Mouse (Mus musculus): ENCODE measurements at regions not wholly inside any gene's neighbourhood (a gene's known extent, or its start where the extent isn't known, plus 50 kb on each side); places are given as distances from the start of the nearest gene placed in this dataset.

DNA sequence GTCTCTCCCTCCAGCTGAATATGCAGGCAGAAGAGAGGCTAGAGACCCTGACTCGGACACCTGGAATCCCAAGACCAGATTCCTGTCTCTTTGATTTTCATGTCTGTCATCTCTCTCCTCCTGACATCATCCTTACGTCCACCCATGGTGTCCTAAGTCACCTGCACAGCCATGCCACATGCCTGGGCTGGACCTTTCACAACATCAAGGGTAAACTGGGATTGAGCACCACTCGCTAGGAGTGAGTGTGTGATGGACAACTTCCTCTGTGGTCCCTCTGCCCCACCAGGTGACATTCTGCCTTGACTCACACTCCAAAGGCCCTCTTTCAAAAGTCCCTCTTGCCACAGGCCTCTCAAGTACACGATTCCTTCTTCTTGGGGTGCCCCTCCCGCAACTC, 244.1 kb downstream of the Bcl11b start:
- DNase-seq (ENCODE audit: low spot score) = no peak

DNA sequence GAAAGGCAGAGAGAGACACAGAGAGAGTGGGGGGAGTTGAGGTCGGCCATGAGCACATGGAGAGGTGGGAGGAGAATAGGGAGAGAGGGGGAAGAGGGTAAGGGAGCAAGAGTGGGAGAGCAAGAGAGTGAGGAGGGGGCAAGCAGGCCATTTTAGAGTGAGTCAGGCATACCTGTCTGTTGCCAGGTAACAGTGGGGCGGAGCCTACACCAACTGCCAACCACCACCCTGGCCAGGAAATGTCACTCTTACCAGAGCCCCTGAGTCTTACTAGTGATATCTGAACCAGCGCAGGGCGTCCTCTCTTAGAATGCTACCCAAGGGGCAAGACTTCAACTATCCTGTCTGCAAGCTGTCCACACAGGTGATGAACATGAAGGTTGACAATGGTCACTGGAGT, 243.5 kb downstream of the Bcl11b start:
- DNase-seq (ENCODE audit: low spot score) = no peak

- DNase-seq (ENCODE audit: low spot score) = no peak
Observed at GRCm38 (mm10) chr12:107762140-107762539, 241.3 kb downstream of the Bcl11b start.

- DNase-seq (ENCODE audit: low spot score) = no peak
Observed at GRCm38 (mm10) chr12:107769801-107770515, 233.4 kb downstream of the Bcl11b start.

DNA sequence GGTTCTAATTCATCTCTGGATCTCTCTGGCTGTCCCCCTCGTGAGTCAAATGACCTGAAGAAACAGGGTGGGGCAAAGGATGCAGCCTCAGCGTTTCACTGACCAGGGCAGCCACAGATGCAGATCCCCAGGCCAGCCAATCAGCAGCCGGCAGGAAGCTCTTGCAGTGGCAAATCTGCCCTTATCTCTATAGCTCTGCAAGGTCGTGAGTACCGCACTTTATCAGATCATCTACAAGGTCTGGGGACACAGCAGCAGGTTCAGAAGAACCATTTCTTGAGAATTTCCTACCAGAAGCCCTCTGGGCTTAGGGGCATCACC, 232.9 kb downstream of the Bcl11b start:
- DNase-seq (ENCODE audit: low spot score) = no peak

DNA sequence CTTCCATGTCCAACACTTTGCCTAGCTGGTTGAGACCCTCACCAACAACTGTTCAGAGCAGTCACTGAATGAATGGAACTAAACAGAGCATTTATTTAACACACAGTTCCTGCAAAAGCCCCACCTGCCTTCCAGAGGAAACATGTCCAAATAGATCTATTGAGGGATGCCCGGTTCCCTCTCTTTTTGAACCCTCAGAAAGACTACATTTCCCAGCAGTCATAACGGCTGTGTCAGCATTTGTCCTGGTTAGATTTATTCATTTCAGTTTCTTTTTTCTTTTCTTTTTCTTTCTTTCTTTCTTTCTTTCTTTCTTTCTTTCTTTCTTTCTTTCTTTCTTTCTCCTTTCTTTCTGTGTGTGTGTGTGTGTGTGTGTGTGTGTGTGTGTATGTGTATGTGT, 232.1 kb downstream of the Bcl11b start:
- DNase-seq (ENCODE audit: low spot score) = no peak

- DNase-seq (ENCODE audit: low spot score) = no peak
Observed at GRCm38 (mm10) chr12:107771809-107772208, 231.6 kb downstream of the Bcl11b start.

- no peak for DNase-seq (ENCODE audit: low spot score)
Observed at GRCm38 (mm10) chr12:107778046-107778445, 225.4 kb downstream of the Bcl11b start.

DNA sequence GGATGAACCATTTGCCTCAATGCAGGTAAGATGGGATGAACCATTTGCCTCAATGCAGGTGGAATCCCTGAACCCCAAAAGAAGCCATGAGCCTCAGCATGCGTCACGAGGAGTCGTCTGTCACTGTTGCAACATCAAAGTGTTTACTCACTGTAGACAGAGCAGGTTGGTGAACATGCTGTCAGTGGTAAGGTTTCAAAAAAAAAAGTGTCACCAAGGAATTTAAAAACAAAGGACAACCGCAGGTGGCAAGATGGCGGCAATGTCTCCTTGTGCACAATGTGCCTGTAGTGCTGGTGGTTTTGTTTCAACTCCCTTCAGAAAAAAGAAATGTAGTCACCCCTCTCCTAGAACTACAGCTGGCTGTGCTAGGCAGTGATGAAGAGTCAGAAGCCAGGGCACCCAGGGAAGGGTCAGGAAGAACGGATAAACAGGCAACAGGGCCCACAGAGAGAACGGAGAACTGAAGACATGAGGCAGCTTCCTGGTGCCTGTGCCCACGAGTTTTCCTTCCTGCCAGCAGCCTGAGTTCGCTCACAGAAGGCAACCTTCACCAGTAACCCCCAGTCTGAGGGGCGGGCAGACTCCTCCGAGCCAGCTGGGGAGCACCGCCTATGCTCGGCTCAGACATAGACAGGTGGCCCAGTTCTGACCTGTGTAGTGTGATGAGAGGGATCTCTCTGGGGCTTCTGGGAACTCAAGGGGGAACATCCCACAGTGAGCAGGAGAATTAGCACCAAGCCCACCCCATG, 223.9 kb downstream of the Bcl11b start:
- DNase-seq (ENCODE audit: low spot score) = no peak

DNA sequence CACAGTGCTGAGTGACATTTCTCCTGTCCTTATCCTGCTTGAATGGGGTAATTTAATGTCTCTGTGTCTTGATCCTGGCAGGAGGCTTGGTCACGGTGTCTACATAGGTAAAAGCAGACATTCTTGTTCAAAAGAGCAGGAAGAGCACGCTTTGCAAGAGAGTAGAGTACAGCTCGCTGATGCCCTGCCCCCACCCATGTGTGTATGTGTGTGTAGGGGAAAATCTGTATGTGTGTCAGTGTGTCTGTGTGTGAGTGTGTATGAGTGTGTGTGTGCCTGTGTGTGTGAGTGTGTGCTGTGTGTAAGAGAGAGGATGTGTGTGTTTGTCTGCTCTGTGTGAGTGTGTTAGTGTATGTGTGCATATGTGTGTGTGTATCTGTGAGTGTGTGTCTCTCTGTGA, 221.3 kb downstream of the Bcl11b start:
- DNase-seq (ENCODE audit: low spot score) = no peak

DNA sequence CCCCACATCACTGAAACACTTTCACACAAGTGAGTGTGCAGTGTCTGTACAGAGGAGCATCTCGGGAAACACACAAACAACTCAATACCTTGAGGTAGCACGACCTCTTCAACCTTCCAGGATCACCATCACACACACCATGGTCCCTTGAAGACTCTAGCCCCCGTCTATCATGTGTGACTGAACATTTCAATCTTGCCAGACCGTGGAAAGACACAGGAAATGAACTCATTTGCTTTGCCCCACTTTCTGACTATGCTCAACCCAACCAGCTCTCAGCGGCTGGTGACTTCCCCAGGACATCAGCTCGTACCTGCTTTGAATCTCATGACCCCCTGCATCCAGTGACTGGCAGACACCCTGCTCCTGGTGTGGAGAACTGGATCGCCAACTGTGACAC, 219.6 kb downstream of the Bcl11b start:
- DNase-seq (ENCODE audit: low spot score) = no peak

DNA sequence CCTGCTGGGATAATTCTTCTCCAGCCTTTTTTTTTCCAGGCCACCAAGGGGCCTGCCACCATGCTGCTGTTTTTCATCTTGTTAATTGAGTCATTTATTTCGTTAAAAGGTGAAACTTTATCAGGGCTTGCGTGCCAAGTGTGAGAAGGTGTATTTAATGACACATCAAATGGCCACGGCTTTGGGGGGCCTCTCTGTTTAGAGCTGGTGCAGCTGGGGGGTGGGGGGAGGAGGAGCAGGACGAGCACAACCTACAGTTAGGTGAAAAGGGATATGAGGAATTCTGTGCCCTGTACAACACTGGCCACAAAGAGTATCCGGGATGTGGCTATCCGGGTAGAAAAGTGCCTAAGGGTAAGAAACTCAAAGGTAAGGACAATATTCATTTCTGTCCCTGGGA, 213.6 kb downstream of the Bcl11b start:
- no peak for DNase-seq (ENCODE audit: low spot score)

- no peak for DNase-seq (ENCODE audit: low spot score)
Observed at GRCm38 (mm10) chr12:107800296-107800695, 203.1 kb downstream of the Bcl11b start.

DNA sequence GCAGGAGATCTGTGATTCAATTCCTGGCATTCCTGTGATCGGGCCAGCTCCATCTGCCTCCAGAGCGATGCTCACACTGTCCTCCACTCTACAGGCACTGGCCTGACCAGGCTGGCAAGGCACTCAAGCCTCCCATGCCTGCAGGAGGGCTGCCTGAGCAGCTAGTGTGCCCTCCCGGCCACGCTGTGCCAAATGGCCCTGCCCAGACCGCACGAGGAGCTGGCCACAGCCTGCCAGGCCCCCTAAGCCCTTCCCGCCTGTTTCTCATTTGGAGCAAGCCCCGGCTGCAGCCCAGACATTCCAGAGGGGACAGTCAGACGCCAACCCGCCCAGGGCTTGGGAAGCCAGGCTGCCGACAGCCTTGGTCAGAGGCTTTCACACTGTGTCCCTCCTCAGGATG, 195.8 kb downstream of the Bcl11b start:
- DNase-seq (ENCODE audit: low spot score) = peak; percentile 24

DNA sequence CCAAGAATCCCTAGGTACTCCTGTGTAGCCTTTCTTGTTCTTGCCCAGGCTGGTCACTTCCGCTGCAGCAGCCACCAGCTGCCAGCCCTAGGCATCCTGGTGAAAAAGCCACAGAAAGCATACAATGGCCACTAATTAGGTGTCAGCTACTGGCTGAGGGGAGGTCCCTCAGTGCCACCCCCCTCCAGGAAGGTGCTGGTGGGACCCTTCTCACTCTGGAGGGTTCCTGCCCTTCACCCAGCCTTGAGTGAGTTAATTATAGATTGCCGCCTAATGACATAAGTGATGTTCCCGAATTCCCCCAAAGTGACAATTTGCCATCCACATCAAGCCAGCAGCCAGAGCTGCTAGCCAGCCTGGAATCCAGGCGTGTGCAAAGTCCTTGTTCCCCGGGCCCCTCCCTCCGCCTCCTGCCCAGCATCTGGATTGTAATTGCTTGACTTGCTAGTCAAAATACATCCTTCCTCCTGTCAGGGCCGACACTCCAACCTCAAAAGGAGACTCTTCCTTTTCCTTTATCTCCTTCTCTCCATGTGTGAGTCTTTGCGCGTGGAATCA, 195.2 kb downstream of the Bcl11b start:
- peak; percentile 32 for DNase-seq (ENCODE audit: low spot score)

- DNase-seq (ENCODE audit: low spot score) = no peak
Observed at GRCm38 (mm10) chr12:107811231-107811630, 192.2 kb downstream of the Bcl11b start.

DNA sequence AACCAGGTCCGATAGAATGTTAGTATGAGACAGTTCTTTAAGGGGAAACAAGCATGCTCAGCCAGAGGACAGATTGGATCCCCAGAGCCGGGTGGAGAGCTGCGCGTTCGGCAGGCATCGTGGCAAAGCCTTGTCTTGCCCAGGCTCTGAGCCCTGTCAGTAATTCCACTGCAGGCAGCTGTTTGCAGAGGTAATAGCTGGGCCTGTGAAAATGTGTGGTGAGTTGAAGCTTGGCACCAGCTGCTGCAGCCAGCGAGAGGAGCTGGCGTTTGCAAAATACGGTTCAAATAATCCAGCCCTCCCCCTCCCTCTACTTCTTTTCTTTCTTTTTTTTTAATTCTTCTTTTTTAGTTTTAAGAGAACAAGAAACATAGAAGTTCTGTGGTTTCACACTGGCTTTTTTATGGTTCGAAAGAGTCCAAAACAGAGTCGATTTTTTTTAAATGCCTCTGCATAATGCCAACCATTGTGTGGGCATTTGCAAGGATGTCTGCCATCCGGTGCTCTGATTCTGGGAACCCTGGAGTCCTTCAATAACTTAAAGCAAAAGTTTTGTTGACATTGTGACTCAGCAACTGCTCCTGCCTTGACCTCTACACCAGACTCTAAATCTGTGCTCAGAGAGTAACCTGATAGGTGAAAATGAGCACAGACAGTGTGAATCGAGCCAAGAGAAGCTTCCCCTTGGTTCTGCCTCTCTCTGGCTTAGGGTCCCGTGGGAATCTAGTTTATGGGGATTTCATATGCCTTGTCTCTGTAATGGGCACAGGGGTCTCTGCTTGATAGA, 190.7 kb downstream of the Bcl11b start:
- DNase-seq (ENCODE audit: low spot score) = no peak

GRCm38 (mm10) chr12:107814926-107815325, 188.5 kb downstream of the Bcl11b start:
- DNase-seq (ENCODE audit: low spot score) = no peak

- no peak for DNase-seq (ENCODE audit: low spot score)
Observed at GRCm38 (mm10) chr12:107823768-107824394, 179.5 kb downstream of the Bcl11b start.

DNA sequence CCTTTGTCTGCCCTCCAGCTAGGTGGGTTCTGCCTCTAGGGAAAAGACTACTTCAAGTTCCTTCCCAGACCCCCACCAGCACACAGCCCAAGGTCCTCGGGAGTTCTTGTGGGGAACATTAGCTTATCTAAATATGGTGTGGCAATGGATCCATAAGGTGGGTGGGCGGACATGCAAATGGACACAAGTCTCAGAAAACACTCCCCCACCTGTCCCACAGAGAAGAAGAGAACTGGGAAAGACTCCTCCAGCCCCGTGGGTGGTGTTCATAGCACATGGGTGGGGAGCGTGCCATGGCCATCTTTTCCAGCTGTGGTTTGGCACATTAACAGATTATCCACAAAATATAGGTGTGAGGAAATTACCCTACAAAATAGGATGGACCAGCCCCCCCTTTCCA, 177.5 kb downstream of the Bcl11b start:
- DNase-seq (ENCODE audit: low spot score) = no peak

DNA sequence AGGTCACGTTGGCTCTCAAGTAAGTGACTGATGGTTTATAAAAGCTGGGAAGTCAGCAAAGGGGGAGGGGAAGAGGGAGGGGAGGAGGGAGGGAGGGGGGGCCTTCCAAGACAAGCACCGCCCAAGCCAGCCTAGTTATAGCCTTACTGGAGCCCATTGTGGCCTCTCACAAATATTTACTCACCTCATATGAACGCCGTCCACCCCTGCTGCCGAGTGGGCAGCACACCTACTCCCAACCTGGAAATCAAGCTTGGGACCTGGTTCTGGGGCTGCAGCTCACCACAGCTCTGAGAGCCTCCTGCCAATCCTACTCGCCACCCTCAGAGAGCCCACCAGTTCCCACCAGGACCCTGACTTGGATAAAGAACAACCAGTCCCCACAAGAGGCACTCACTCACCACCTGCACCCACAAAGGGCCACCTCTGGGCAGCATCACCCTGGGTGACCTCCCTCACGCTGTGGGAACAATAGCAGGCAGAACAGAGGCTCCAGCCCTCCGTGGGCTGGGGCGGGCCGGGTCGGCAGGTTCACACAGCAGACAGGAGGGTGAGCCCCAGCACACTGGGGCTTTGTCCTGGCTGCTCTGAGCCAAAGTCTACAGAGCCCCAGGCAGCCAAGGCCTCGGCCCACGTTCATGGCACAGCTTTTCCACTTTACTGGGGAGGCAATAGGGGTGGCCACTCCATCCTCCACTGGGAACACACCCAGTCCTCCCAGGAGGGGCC, 171.8 kb downstream of the Bcl11b start:
- peak; percentile 3 for DNase-seq (ENCODE audit: low spot score)

DNA sequence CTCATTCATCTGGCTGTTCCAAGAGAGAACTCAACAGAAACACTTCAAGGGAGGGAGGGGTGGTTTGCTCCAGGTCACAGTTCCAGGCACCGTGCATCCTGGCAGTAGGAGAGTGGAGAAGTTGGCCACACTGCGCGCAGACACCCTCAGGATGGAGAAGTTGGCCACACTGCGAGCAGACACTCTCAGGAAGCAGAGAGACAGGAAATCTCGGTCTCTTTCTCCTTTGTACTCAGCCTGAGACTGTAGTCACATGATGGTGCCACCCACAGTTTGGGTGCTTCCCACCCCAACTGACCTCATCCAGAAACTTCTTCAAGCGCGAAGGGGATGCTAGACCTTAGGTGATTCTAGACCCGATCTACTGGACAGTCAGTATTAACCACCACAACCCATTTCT, 170.4 kb downstream of the Bcl11b start:
- no peak for DNase-seq (ENCODE audit: low spot score)

All from retina, embryonic 14.5 days (tissue).